Mouse (Mus musculus): ENCODE results near the gene Celf1. TPM values are rescaled to one million over a fixed set of nuclear protein-coding genes. Genes with fewer than 3 reads are reported as not detected.

Gene Celf1
- polyA plus RNA-seq, 1 experiment from 2014 or later = 34.9 TPM

DNA sequence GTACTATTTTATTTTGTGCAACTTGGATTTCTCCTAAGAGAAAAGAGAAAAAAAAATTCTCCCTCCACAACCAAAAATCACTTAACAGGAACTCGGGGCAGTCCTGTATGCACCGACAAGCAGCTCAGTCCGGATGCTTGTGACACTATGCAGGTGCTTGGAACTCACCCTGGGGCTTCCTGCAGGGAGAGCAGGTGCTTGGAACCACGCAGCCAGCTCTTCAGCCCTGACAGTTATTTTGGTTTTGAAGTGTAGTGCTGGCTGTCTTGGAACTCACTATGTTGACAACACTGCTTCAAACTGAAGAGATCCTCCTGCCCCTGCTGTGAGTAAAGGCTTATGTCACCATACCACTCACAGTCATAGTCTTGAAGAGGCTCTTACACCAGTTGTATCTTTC is 37.1 kb downstream of the Celf1 start:
- WGBS = 88% methylated on average over 4 of the region's 4 CpGs
- H3K9me3 ChIP-seq (ENCODE audit: control insufficient read depth) = no peaks in the 10 kb centered on the region
- no peaks in the 10 kb centered on the region for H3K27me3 ChIP-seq (replicated peaks; ENCODE audit: control insufficient read depth, insufficient read depth, low read length)
- no peak for ATAC-seq
- TF ChIP-seq CTCF (IDR thresholded peaks at IDR 0.05; ENCODE audit: low read depth) = no peak
- no peak overlapping the region for H3K4me3 ChIP-seq (ENCODE audit: low read depth, low read length)
- no peaks in the 10 kb centered on the region for H3K4me1 ChIP-seq (replicated peaks; ENCODE audit: control insufficient read depth, insufficient read depth, low read length)
- H3K9ac ChIP-seq (ENCODE audit: low read depth, low read length) = no peak overlapping the region
- H3K36me3 ChIP-seq (ENCODE audit: control insufficient read depth, insufficient read depth) = 0 out of 2 replicates have a peak, but pooled peaks cover 4% of the 10 kb centered on the region
- no peak overlapping the region for H3K4me2 ChIP-seq (replicated peaks; ENCODE audit: low read depth)
- H3K27ac ChIP-seq (ENCODE audit: low read depth, low read length) = no peak overlapping the region

DNA sequence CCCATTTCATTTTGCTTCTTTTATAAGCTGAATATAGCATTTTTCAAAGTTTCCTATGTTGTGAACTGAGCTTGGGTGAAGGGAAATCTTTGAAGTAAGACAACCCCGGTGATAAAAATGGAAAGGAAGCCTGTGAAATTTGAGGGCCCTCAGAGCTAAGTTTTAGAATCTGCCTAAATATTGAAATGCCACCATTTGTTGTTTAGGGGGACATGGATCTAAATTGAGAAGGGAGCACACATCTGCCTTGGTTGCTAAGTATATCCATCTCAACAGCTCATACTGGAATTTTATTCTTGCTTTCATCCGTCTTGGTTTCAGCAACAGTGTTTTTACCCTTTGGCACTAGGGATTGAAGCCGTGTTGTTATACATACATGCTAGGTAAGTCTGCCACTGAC is 45.9 kb downstream of the Celf1 start:
- TF ChIP-seq CTCF (IDR thresholded peaks at IDR 0.05; ENCODE audit: low read depth) = no peak
- no peak overlapping the region for H3K4me2 ChIP-seq (replicated peaks; ENCODE audit: low read depth)

DNA sequence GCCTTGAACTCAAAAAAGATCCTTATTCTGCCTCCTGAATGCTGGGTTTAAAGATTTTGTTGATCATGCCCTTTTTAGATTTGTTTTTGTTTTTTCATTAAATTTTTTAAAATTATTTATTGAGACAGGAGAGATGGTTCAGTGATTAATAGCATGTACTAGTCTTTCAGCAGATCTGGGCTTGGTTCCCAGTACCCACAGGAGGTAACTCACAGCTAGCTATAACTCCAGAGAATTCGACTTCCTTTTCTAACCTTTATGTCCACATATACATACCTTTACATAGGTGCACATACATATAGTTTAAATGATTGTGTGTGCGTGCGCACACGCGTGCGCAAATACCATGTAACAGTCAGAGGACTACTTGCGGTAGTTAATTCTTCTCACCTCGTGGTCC is 68.4 kb downstream of the Celf1 start:
- Histone ChIP-seq H3K27me3 (replicated peaks; ENCODE audit: control insufficient read depth, insufficient read depth, low read length) (no peaks in the 10 kb centered on the region), H3K4me2 (replicated peaks; ENCODE audit: low read depth) (no peak overlapping the region), H3K4me1 (replicated peaks; ENCODE audit: control insufficient read depth, insufficient read depth, low read length) (no peaks in the 10 kb centered on the region), H3K4me3 (ENCODE audit: low read depth, low read length) (no peak overlapping the region), H3K27ac (ENCODE audit: low read depth, low read length) (no peak overlapping the region), H3K9ac (ENCODE audit: low read depth, low read length) (no peak overlapping the region), H3K36me3 (ENCODE audit: control insufficient read depth, insufficient read depth) (peaks cover 88% of the 10 kb centered on the region), H3K9me3 (ENCODE audit: control insufficient read depth) (no peaks in the 10 kb centered on the region)
- ATAC-seq = no peak
- 96% methylated on average over 8 of the region's 8 CpGs for WGBS
- no peak for TF ChIP-seq CTCF (IDR thresholded peaks at IDR 0.05; ENCODE audit: low read depth)

More for the DNA sequence above, 45.9 kb downstream of the Celf1 start:
- H3K9me3 ChIP-seq (ENCODE audit: control insufficient read depth) = no peaks in the 10 kb centered on the region
- WGBS = 90% methylated on average over 3 of the region's 3 CpGs
- H3K4me1 ChIP-seq (replicated peaks; ENCODE audit: control insufficient read depth, insufficient read depth, low read length) = no peaks in the 10 kb centered on the region
- no peak overlapping the region for H3K27ac ChIP-seq (ENCODE audit: low read depth, low read length)
- no peaks in the 10 kb centered on the region for H3K36me3 ChIP-seq (ENCODE audit: control insufficient read depth, insufficient read depth)
- H3K27me3 ChIP-seq (replicated peaks; ENCODE audit: control insufficient read depth, insufficient read depth, low read length) = no peaks in the 10 kb centered on the region
- H3K9ac ChIP-seq (ENCODE audit: low read depth, low read length) = no peak overlapping the region
- no peak overlapping the region for H3K4me3 ChIP-seq (ENCODE audit: low read depth, low read length)
- ATAC-seq = no peak

DNA sequence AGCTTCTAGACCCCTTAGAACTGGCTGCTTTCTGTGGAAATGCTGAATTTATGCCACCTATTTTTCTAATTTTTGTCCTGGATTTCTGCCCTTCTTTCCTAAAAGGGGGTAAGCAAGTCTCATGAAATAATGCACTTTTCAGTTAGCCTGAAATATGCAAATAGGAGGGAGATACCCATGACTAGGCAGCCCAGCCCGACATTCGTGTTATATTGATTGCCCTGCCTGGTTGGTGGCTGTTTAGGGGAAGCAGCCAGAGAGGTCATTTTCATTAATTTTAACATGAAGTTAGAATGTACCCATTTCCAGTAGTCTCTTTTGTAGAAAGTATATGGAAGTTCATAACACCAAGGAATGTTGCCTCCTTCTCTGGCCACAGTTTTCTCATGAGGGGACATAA is 73.7 kb downstream of the Celf1 start:
- no peaks in the 10 kb centered on the region for H3K4me1 ChIP-seq (replicated peaks; ENCODE audit: control insufficient read depth, insufficient read depth, low read length)
- H3K27me3 ChIP-seq (replicated peaks; ENCODE audit: control insufficient read depth, insufficient read depth, low read length) = no peaks in the 10 kb centered on the region
- ATAC-seq = no peak
- no peak for TF ChIP-seq CTCF (IDR thresholded peaks at IDR 0.05; ENCODE audit: low read depth)
- peaks cover 82% of the 10 kb centered on the region for H3K36me3 ChIP-seq (ENCODE audit: control insufficient read depth, insufficient read depth)
- no peaks in the 10 kb centered on the region for H3K9me3 ChIP-seq (ENCODE audit: control insufficient read depth)
- no peak overlapping the region for H3K27ac ChIP-seq (ENCODE audit: low read depth, low read length)
- WGBS = 85% methylated on average over 2 of the region's 2 CpGs
- no peak overlapping the region for H3K9ac ChIP-seq (ENCODE audit: low read depth, low read length)
- no peak overlapping the region for H3K4me3 ChIP-seq (ENCODE audit: low read depth, low read length)
- no peak overlapping the region for H3K4me2 ChIP-seq (replicated peaks; ENCODE audit: low read depth)

DNA sequence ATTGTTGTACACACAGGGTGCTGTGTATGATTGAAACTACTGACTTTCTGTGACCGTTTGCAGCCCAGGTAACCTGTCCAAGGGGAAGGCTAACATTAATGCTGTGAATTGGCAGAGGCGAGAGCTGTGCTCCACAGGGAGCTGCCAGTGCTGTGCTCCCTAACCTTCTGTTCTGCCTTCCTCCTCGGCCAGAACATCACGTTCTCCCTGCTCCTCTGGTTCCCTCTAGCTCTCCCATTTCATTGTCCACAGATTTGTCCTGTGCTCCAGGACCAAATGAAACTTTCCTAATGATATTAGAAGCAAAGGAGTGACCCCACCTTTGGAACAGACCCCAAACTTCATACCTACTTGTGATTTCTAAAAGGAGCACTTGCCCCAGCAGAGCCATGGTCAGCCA is 75.2 kb downstream of the Celf1 start:
- ATAC-seq = no peak
- WGBS = 91% methylated on average over 4 of the region's 4 CpGs
- H3K4me2 ChIP-seq (replicated peaks; ENCODE audit: low read depth) = no peak overlapping the region
- no peak overlapping the region for H3K27ac ChIP-seq (ENCODE audit: low read depth, low read length)
- no peaks in the 10 kb centered on the region for H3K9me3 ChIP-seq (ENCODE audit: control insufficient read depth)
- no peaks in the 10 kb centered on the region for H3K27me3 ChIP-seq (replicated peaks; ENCODE audit: control insufficient read depth, insufficient read depth, low read length)
- H3K36me3 ChIP-seq (ENCODE audit: control insufficient read depth, insufficient read depth) = peaks cover 74% of the 10 kb centered on the region
- no peak overlapping the region for H3K4me3 ChIP-seq (ENCODE audit: low read depth, low read length)
- no peak overlapping the region for H3K9ac ChIP-seq (ENCODE audit: low read depth, low read length)
- no peak for TF ChIP-seq CTCF (IDR thresholded peaks at IDR 0.05; ENCODE audit: low read depth)
- no peaks in the 10 kb centered on the region for H3K4me1 ChIP-seq (replicated peaks; ENCODE audit: control insufficient read depth, insufficient read depth, low read length)

DNA sequence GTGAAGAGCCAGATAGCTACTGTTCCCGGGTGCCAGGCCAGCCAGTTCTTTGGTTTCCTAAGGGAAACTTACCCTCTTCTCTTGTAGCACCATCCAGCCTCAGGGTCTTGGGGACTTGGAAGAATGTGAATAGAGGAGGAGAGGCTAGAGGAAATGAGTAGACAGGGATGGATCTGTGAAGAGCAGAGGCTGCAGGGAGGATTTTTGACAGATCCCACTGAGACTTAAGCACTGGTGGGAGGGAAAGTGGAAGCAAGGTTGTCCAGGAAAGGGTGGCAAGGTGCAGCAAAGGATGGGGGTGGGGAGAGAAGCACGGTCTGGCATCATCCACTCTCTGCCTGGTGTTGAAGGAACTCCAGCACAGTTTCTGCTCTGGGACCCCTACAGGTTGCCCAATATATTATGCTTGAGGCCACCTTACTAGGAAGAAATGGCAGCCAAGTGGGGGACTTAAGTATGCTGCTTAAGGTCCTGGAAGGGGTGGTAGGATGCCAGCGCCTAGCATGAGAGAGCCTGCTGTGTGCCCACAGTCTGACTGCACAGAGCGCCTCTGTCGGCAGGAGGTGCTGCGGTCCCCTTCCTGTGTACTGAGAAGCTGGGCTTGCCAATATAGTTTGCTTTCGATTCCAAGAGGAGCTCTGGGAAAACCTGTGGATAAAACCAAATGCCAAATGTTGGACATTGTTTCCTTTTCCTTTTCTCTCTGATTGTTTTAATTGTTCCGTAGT is 78.0 kb downstream of the Celf1 start:
- peak; percentile 18; the same call in 1 of the 2 replicates for TF ChIP-seq CTCF (IDR thresholded peaks at IDR 0.05; ENCODE audit: low read depth)
- H3K27me3 ChIP-seq (replicated peaks; ENCODE audit: control insufficient read depth, insufficient read depth, low read length) = no peaks in the 10 kb centered on the region
- H3K4me3 ChIP-seq (ENCODE audit: low read depth, low read length) = no peak overlapping the region
- ATAC-seq = no peak
- H3K9me3 ChIP-seq (ENCODE audit: control insufficient read depth) = no peaks in the 10 kb centered on the region
- 89% methylated on average over 8 of the region's 8 CpGs for WGBS
- H3K4me1 ChIP-seq (replicated peaks; ENCODE audit: control insufficient read depth, insufficient read depth, low read length) = no peaks in the 10 kb centered on the region
- peaks cover 54% of the 10 kb centered on the region for H3K36me3 ChIP-seq (ENCODE audit: control insufficient read depth, insufficient read depth)
- no peak overlapping the region for H3K27ac ChIP-seq (ENCODE audit: low read depth, low read length)
- H3K9ac ChIP-seq (ENCODE audit: low read depth, low read length) = no peak overlapping the region
- no peak overlapping the region for H3K4me2 ChIP-seq (replicated peaks; ENCODE audit: low read depth)
